Mouse (Mus musculus) layer of hippocampus, adult 2 months (tissue): Measurements from ENCODE around the gene Cyp2s1. TPM values are rescaled to one million over a fixed set of nuclear protein-coding genes. Genes with fewer than 3 reads are reported as not detected.

Experiments used
- DNase-seq, 2 experiments: peaks; one replicate each; pipeline ENCODE4 v3.0.0; 2022; ENCODE audit warnings: low spot score in 2 of 2
- H3K27ac ChIP-seq: fragments of 200-600 bp; 2 replicates; pipeline ENCODE4 v1.8.1; 2022
- H3K4me3 ChIP-seq: fragments of 200-600 bp; 2 replicates; pipeline ENCODE4 v1.8.1; 2022; ENCODE audit warnings: mild to moderate bottlenecking
- CTCF ChIP-seq: fragments of 200-600 bp; conservative IDR thresholded peaks from 2 replicates; pipeline ENCODE4 v1.8.1; 2022; ENCODE audit warnings: antibody characterized with exemption, mild to moderate bottlenecking, moderate library complexity
- microRNA-seq, 2 experiments: library from miRNA; unstranded; fragments of <30 nt; microRNA quantifications; one replicate each; pipeline ENCODE4 v1.2.0; 2021
- total RNA-seq, 2 experiments: library from RNA; stranded (reverse); gene quantifications; 2 replicates each; pipeline ENCODE4 v1.2.3; 2021

Cyp2s1 gene
- total RNA-seq, 2 experiments from 2014 or later, result 1.4 to 2.3 TPM

- peak; percentile 99 for DNase-seq
- peak; percentile 57 for TF ChIP-seq CTCF
- peak within 1 kb of the TSS; percentile 94 for H3K4me3 ChIP-seq
- peak within 1 kb of the TSS; percentile 95 for H3K27ac ChIP-seq
These were observed 61.8 kb downstream of the Cyp2s1 start, which contains the start of gene Hnrnpul1 for GRCm38 (mm10) chr7:25754738-25755467. TSS of gene Hnrnpul1 (minus strand) at chr7:25754757.

GRCm38 (mm10) chr7:25754439-25754737, 62.3 kb downstream of the Cyp2s1 start:
- TF ChIP-seq CTCF, result peak; percentile 44; the same call in 1 of the 2 replicates
- DNase-seq, result no peak

GRCm38 (mm10) chr7:25753643-25754438, 62.9 kb downstream of the Cyp2s1 start:
- TF ChIP-seq CTCF, result no peak
- peak; percentile 23 to 29 for DNase-seq
- H3K4me3 ChIP-seq, result peak overlapping the region; percentile 94
- peak overlapping the region; percentile 95 for H3K27ac ChIP-seq

More at GRCm38 (mm10) chr7:25754439-25754737, 62.3 kb downstream of the Cyp2s1 start:
- H3K4me3 ChIP-seq, result peak overlapping the region; percentile 94
- H3K27ac ChIP-seq, result peak overlapping the region; percentile 95

- DNase-seq, result no peak
- no peak for TF ChIP-seq CTCF
- H3K27ac ChIP-seq, result peak overlapping the region; percentile 95
- H3K4me3 ChIP-seq, result peak overlapping the region; percentile 94
These were observed 63.6 kb downstream of the Cyp2s1 start for GRCm38 (mm10) chr7:25753076-25753475.

Small RNA genes lying within 50 kb of the gene (microRNA-seq; reads per million reads assigned to microRNA genes)
- gene Gm24865, result 0 reads per million in 2 experiments

Other genes starting within 250 kb of the Cyp2s1 start
- not detected for gene Erich4, start 201.0 kb downstream of the Cyp2s1 start, total RNA-seq
- gene Dmac2, start 197.5 kb downstream of the Cyp2s1 start, total RNA-seq, result 10 to 100 TPM; 47.0 to 50.3 TPM
- 1 to 10 TPM; 1.5 to 1.9 TPM for gene B3gnt8, start 190.3 kb downstream of the Cyp2s1 start, total RNA-seq
- 10 to 100 TPM; 37.1 to 41.4 TPM for gene Bckdha, start 157.9 kb downstream of the Cyp2s1 start, total RNA-seq
- gene Exosc5, start 157.7 kb downstream of the Cyp2s1 start, total RNA-seq, result 10 to 100 TPM; 26.9 to 28.1 TPM
- gene Tmem91, start 141.7 kb downstream of the Cyp2s1 start, total RNA-seq, result 10 to 100 TPM in 1 of 2 experiments, 1 to 10 TPM in 1; 8.6 to 11.6 TPM
- gene B9d2, start 136.1 kb downstream of the Cyp2s1 start, total RNA-seq, result 10 to 100 TPM; 20.2 to 20.6 TPM
- gene Tgfb1, start 129.9 kb downstream of the Cyp2s1 start, total RNA-seq, result 1 to 10 TPM; 6.9 TPM
- 10 to 100 TPM; 62.9 to 67.4 TPM for gene Ccdc97, start 97.8 kb downstream of the Cyp2s1 start, total RNA-seq
- 100 to 1,000 TPM; 110 to 115 TPM for gene Hnrnpul1, start 62.2 kb downstream of the Cyp2s1 start, total RNA-seq
- gene Axl, start 28.2 kb downstream of the Cyp2s1 start, total RNA-seq, result 10 to 100 TPM; 36.6 to 41.1 TPM
- under 1 TPM; 0.25 to 0.26 TPM for gene Cyp2b10, start 80.7 kb upstream of the Cyp2s1 start, total RNA-seq
- gene Cyp2b13, start 244.6 kb upstream of the Cyp2s1 start, total RNA-seq, result not detected